Mouse (Mus musculus) embryonic facial prominence, embryonic 10.5 days (tissue): Measurements from ENCODE around the gene Phf14. TPM values are rescaled to one million over a fixed set of nuclear protein-coding genes. Genes with fewer than 3 reads are reported as not detected.

Experiments
- DNase-seq: peaks from one replicate; pipeline ENCODE4 v3.0.0-alpha.2; 2017; ENCODE audit warnings: low spot score
- H3K27ac ChIP-seq: fragments of 300-500 bp; sonication (generic); replicated peaks from 2 replicates; pipeline ENCODE4 v1.5.1; 2016; ENCODE audit warnings: mild to moderate bottlenecking
- H3K27me3 ChIP-seq: fragments of 300-500 bp; sonication (generic); replicated peaks from 2 replicates; pipeline ENCODE4 v1.6.1; 2016; ENCODE audit warnings: low read depth, mild to moderate bottlenecking; ENCODE audit not compliant: poor library complexity, severe bottlenecking
- H3K36me3 ChIP-seq: fragments of 300-500 bp; sonication (generic); replicated peaks from 2 replicates; pipeline ENCODE4 v1.6.1; 2016; ENCODE audit warnings: mild to moderate bottlenecking, moderate library complexity
- H3K4me1 ChIP-seq: fragments of 300-500 bp; sonication (generic); 2 replicates; pipeline ENCODE4 v1.6.1; 2016
- H3K4me3 ChIP-seq: fragments of 300-500 bp; sonication (generic); 2 replicates; pipeline ENCODE4 v1.5.1; 2016; ENCODE audit warnings: mild to moderate bottlenecking, moderate library complexity
- H3K9me3 ChIP-seq: fragments of 300-500 bp; sonication (generic); 2 replicates; pipeline ENCODE4 v1.6.1; 2016; ENCODE audit warnings: mild to moderate bottlenecking
- WGBS: fragments of 180-500 bp; shearing (Covaris S2); methylation state at CpG from one replicate; pipeline ENCODE4 v1.1.7; 2016; 5-methylcytosine and 5-hydroxymethylcytosine counted together
- polyA plus RNA-seq: library from polyadenylated mRNA; unstranded; fragments of >200 nt; fragmentation: Nextera tagmentation; extraction: Ambion mirVana; gene quantifications from 2 replicates; pipeline ENCODE4 v1.2.1, GENCODE M21; 2016

Phf14 gene
- polyA plus RNA-seq, 1 experiment from 2014 or later: 79.0 TPM

DNA sequence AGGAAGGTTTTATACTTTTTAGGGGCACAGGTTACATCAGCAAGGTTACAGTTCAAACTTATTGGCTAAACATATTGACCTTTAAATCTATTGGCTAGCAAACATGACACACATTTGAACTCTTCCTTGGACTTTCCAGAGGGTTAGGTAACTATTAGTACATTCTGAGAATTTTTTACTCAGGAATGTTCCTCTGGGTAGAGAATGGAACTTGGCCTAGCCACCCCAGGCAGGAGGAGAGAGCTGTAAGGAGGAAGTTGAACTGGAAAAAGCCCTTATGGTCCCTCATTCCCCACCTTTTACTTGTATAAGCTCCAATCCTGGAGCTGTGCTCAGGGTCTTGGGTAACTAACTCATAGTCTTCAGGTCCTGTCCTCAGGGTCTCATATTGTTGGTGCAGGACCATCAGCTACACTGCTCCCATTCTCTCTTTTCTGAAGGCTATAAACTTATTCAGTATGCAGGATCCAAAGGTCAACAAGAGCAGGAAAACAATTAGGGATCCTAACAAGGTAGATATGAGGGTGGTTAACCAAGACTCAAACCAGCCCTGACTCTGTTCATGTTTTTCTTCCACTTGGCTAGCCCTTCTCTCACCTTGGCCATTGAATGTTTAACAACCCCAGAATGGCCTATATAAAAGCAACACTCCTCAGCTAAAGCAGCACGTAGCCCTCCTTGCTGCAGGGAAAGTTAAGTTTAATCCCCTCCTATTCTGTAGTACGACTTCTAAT is 119.4 kb downstream of the Phf14 start:
- WGBS: 94% methylated on average over 2 of the region's 2 CpGs
- Histone ChIP-seq H3K27me3 (no peaks in the 10 kb centered on the region), H3K4me3 (no peak overlapping the region), H3K27ac (no peak overlapping the region), H3K4me1 (no peaks in the 10 kb centered on the region), H3K9me3 (no peaks in the 10 kb centered on the region), H3K36me3 (peaks cover 11% of the 10 kb centered on the region)
- no peak for DNase-seq

- no peak for DNase-seq
- Histone ChIP-seq H3K36me3 (peaks cover 8% of the 10 kb centered on the region), H3K9me3 (no peaks in the 10 kb centered on the region), H3K4me1 (no peaks in the 10 kb centered on the region), H3K27me3 (no peaks in the 10 kb centered on the region), H3K27ac (no peak overlapping the region), H3K4me3 (no peak overlapping the region)
- 77% methylated on average over 4 of the region's 4 CpGs for WGBS
Measured at GRCm38 (mm10) chr6:12034561-12034960, 127.0 kb downstream of the Phf14 start.

DNA sequence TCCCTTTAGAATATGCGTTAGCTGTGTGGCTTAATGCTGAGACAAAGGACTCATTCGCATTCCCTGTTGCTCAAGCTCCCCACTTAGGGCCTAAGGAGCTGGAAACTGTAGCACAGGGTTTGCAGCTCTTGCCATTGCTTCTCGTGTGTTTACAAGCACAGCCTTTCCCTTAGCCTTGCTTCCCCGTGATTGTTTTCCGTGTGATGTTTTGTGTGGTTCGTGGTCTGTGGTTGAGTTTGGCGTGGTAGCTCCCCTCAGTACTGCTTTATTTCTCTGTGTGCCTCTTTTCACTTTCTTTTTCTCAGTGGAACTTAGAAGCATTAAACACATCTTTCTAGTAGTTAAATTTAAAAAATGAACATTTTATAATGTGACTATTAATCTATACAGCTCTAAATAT is 130.7 kb downstream of the Phf14 start:
- Histone ChIP-seq H3K36me3 (peaks cover 2% of the 10 kb centered on the region; the same call in 1 of the 2 replicates), H3K27ac (no peak overlapping the region), H3K27me3 (no peaks in the 10 kb centered on the region), H3K4me1 (no peaks in the 10 kb centered on the region), H3K9me3 (no peaks in the 10 kb centered on the region), H3K4me3 (no peak overlapping the region)
- DNase-seq: no peak
- 84% methylated on average over 7 of the region's 7 CpGs for WGBS

DNA sequence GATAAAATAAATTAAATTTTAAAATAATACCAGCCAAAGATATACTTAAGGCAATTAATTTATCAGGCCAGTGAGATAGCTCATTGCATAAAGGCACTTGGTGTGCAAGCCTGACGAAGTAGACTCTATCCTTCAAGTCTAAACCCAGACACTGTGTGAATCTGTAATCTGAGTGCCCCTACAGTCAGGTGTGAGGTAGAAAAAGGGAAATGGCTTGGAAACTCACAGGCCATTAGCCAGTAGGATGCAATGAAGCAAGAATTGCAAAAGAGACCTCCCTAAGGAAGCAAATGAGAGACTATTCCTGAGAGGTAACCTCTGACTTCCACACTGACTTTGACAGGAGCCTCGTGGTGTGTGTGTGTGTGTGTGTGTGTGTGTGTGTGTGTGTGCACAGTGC is 145.3 kb downstream of the Phf14 start:
- no peaks in the 10 kb centered on the region for H3K9me3 ChIP-seq
- 79% methylated on average over 2 of the region's 2 CpGs for WGBS

DNA sequence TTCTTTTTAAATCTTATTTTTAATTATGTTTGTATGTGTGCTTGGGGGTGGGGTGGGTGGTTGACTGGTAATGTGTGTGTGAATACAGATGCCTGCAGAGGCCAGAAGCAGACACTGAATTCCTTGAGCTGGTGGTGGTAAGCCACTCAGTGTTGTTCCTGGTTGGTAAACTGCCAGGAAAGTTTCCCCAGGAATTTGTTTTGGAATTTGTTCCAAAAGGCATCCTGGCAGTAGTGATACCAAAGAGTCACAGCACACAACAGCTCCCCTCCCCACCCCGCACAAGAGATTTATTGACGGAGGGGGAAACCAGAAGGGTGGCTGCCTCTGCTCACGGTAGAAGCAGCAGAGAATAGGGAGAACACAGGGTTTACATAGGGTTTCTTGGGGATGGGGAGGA is 146.5 kb downstream of the Phf14 start:
- WGBS: 83% methylated on average over 3 of the region's 3 CpGs
- no peak overlapping the region for H3K4me3 ChIP-seq
- no peak for DNase-seq
- no peaks in the 10 kb centered on the region for H3K9me3 ChIP-seq
- H3K27me3 ChIP-seq: no peaks in the 10 kb centered on the region
- H3K36me3 ChIP-seq: peaks cover 12% of the 10 kb centered on the region; the same call in 1 of the 2 replicates
- no peak overlapping the region for H3K27ac ChIP-seq
- peaks cover 3% of the 10 kb centered on the region; the same call in 1 of the 2 replicates for H3K4me1 ChIP-seq

More for the DNA sequence above, 145.3 kb downstream of the Phf14 start:
- H3K27me3 ChIP-seq: no peaks in the 10 kb centered on the region
- no peak overlapping the region for H3K4me3 ChIP-seq
- H3K27ac ChIP-seq: no peak overlapping the region
- peaks cover 3% of the 10 kb centered on the region; the same call in 1 of the 2 replicates for H3K4me1 ChIP-seq
- peaks cover 21% of the 10 kb centered on the region for H3K36me3 ChIP-seq
- no peak for DNase-seq

- no peaks in the 10 kb centered on the region for H3K27me3 ChIP-seq
- WGBS: 92% methylated on average over 5 of the region's 5 CpGs
- no peaks in the 10 kb centered on the region for H3K4me1 ChIP-seq
- no peak overlapping the region for H3K4me3 ChIP-seq
- no peaks in the 10 kb centered on the region for H3K9me3 ChIP-seq
- no peak overlapping the region for H3K27ac ChIP-seq
- DNase-seq: no peak
- peaks cover 25% of the 10 kb centered on the region for H3K36me3 ChIP-seq
Measured at GRCm38 (mm10) chr6:12058717-12059116, 151.1 kb downstream of the Phf14 start.

DNA sequence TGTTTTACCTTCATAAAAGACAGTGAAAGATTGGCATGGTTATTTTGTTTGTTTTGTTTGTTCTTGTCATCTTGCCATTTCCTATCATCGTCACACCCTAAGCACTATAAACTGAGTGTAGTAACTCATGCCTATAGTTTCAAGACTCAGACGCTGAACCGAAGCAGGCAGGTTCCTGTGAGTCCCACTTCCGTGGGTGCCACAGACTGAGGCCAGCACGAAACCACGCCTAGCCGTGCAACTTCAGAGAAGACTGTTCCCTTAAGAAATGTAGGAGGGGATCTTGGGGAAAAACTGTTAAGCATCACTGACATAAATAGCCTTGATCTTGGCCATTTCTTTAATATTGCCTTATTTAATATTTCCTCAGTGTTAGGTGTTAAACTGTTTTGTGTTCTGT is 152.4 kb downstream of the Phf14 start:
- WGBS: 94% methylated on average over 7 of the region's 7 CpGs
- Histone ChIP-seq H3K27me3 (no peaks in the 10 kb centered on the region), H3K4me1 (no peaks in the 10 kb centered on the region), H3K27ac (no peak overlapping the region), H3K36me3 (peaks cover 25% of the 10 kb centered on the region), H3K9me3 (no peaks in the 10 kb centered on the region), H3K4me3 (no peak overlapping the region)
- no peak for DNase-seq

- H3K27me3 ChIP-seq: no peaks in the 10 kb centered on the region
- peaks cover 24% of the 10 kb centered on the region for H3K36me3 ChIP-seq
- no peak for DNase-seq
- no peak overlapping the region for H3K27ac ChIP-seq
- no peak overlapping the region for H3K4me3 ChIP-seq
- H3K9me3 ChIP-seq: no peaks in the 10 kb centered on the region
- 91% methylated on average over 9 of the region's 9 CpGs for WGBS
- H3K4me1 ChIP-seq: no peaks in the 10 kb centered on the region
Measured at GRCm38 (mm10) chr6:12060452-12061140, 153.0 kb downstream of the Phf14 start.

DNA sequence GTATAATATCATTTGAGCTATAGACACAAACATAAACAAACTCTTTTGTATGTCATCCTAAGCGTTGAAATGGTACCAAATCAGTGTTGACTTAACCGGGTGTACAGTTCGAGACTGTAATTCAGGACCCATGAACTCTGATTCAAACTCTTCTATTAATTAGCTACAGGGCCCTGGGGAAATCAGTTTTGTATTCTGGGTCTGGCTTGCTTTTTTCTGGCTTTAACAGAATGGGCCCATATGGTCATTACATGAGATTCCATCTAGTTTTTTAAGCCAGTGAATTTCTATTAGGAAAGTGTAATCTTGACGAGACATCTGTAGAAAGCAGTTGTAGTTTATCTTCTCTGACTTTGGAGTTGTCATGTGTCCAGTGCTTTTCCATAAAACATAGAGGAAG is 160.3 kb downstream of the Phf14 start:
- Histone ChIP-seq H3K36me3 (peaks cover 15% of the 10 kb centered on the region), H3K27me3 (no peaks in the 10 kb centered on the region), H3K9me3 (no peaks in the 10 kb centered on the region), H3K4me3 (no peak overlapping the region), H3K4me1 (no peaks in the 10 kb centered on the region), H3K27ac (no peak overlapping the region)
- WGBS: 91% methylated on average over 4 of the region's 4 CpGs
- DNase-seq: no peak

GRCm38 (mm10) chr6:12069357-12069756 is 161.7 kb downstream of the Phf14 start:
- WGBS: 81% methylated on average over 2 of the region's 2 CpGs
- Histone ChIP-seq H3K9me3 (no peaks in the 10 kb centered on the region), H3K4me3 (no peak overlapping the region), H3K27me3 (no peaks in the 10 kb centered on the region), H3K27ac (no peak overlapping the region), H3K36me3 (peaks cover 14% of the 10 kb centered on the region; the same call in 1 of the 2 replicates), H3K4me1 (no peaks in the 10 kb centered on the region)
- DNase-seq: no peak

- WGBS: 89% methylated on average over 5 of the region's 5 CpGs
- H3K27me3 ChIP-seq: no peaks in the 10 kb centered on the region
- no peaks in the 10 kb centered on the region for H3K9me3 ChIP-seq
- no peak overlapping the region for H3K4me3 ChIP-seq
- DNase-seq: no peak
- peaks cover 12% of the 10 kb centered on the region; the same call in 1 of the 2 replicates for H3K36me3 ChIP-seq
- H3K4me1 ChIP-seq: no peaks in the 10 kb centered on the region
- H3K27ac ChIP-seq: no peak overlapping the region
Measured at GRCm38 (mm10) chr6:12074599-12074998, 167.0 kb downstream of the Phf14 start.

GRCm38 (mm10) chr6:12077338-12077737 is 169.7 kb downstream of the Phf14 start:
- Histone ChIP-seq H3K4me1 (no peaks in the 10 kb centered on the region), H3K4me3 (no peak overlapping the region), H3K27ac (no peak overlapping the region), H3K36me3 (peaks cover 16% of the 10 kb centered on the region), H3K27me3 (no peaks in the 10 kb centered on the region), H3K9me3 (no peaks in the 10 kb centered on the region)
- WGBS: 80% methylated on average over 7 of the region's 7 CpGs
- DNase-seq: no peak
